Mouse (Mus musculus): ENCODE measurements around the gene Stat4. TPM values are rescaled to one million over a fixed set of nuclear protein-coding genes. Genes with fewer than 3 reads are reported as not detected.

Gene Stat4
- polyA plus RNA-seq, 1 experiment from 2014 or later: 2.3 TPM

GRCm38 (mm10) chr1:52012231-52012630, 25.3 kb downstream of the Stat4 start:
- H3K4me1 ChIP-seq (replicated peaks; ENCODE audit: control insufficient read depth, insufficient read depth, low read length): no peaks in the 10 kb centered on the region
- H3K27ac ChIP-seq (ENCODE audit: low read length): no peak overlapping the region
- H3K4me2 ChIP-seq (ENCODE audit: low read depth, low read length): no peak overlapping the region
- H3K27me3 ChIP-seq (ENCODE audit: control insufficient read depth, insufficient read depth, low read depth, low read length): no peaks in the 10 kb centered on the region
- no peaks in the 10 kb centered on the region for H3K9me3 ChIP-seq (ENCODE audit: control insufficient read depth, low read length)
- ATAC-seq (ENCODE audit: low read depth): no peak
- no peak overlapping the region for H3K9ac ChIP-seq (ENCODE audit: low read length)
- no peaks in the 10 kb centered on the region for H3K36me3 ChIP-seq (ENCODE audit: control insufficient read depth, insufficient read depth, low read length)
- H3K4me3 ChIP-seq (ENCODE audit: low read length): no peak overlapping the region

GRCm38 (mm10) chr1:52012757-52013156, 25.8 kb downstream of the Stat4 start:
- H3K4me3 ChIP-seq (ENCODE audit: low read length): no peak overlapping the region
- 84% methylated on average over 7 of the region's 7 CpGs for WGBS

GRCm38 (mm10) chr1:52019621-52020020, 32.7 kb downstream of the Stat4 start:
- Histone ChIP-seq H3K36me3 (ENCODE audit: control insufficient read depth, insufficient read depth, low read length) (no peaks in the 10 kb centered on the region), H3K27ac (ENCODE audit: low read length) (no peak overlapping the region), H3K9me3 (ENCODE audit: control insufficient read depth, low read length) (no peaks in the 10 kb centered on the region), H3K4me3 (ENCODE audit: low read length) (no peak overlapping the region), H3K4me2 (ENCODE audit: low read depth, low read length) (no peak overlapping the region), H3K9ac (ENCODE audit: low read length) (no peak overlapping the region), H3K27me3 (ENCODE audit: control insufficient read depth, insufficient read depth, low read depth, low read length) (no peaks in the 10 kb centered on the region), H3K4me1 (replicated peaks; ENCODE audit: control insufficient read depth, insufficient read depth, low read length) (no peaks in the 10 kb centered on the region)
- ATAC-seq (ENCODE audit: low read depth): no peak
- 48% methylated on average over 4 of the region's 4 CpGs for WGBS

More at GRCm38 (mm10) chr1:52012757-52013156, 25.8 kb downstream of the Stat4 start:
- no peaks in the 10 kb centered on the region for H3K27me3 ChIP-seq (ENCODE audit: control insufficient read depth, insufficient read depth, low read depth, low read length)
- H3K4me2 ChIP-seq (ENCODE audit: low read depth, low read length): no peak overlapping the region
- no peaks in the 10 kb centered on the region for H3K9me3 ChIP-seq (ENCODE audit: control insufficient read depth, low read length)
- no peak for ATAC-seq (ENCODE audit: low read depth)
- no peaks in the 10 kb centered on the region for H3K4me1 ChIP-seq (replicated peaks; ENCODE audit: control insufficient read depth, insufficient read depth, low read length)
- H3K36me3 ChIP-seq (ENCODE audit: control insufficient read depth, insufficient read depth, low read length): no peaks in the 10 kb centered on the region
- no peak overlapping the region for H3K27ac ChIP-seq (ENCODE audit: low read length)
- no peak overlapping the region for H3K9ac ChIP-seq (ENCODE audit: low read length)

GRCm38 (mm10) chr1:52021936-52022725, 35.2 kb downstream of the Stat4 start:
- H3K9ac ChIP-seq (ENCODE audit: low read length): no peak overlapping the region
- no peak overlapping the region for H3K27ac ChIP-seq (ENCODE audit: low read length)
- ATAC-seq (ENCODE audit: low read depth): no peak
- H3K9me3 ChIP-seq (ENCODE audit: control insufficient read depth, low read length): no peaks in the 10 kb centered on the region
- H3K27me3 ChIP-seq (ENCODE audit: control insufficient read depth, insufficient read depth, low read depth, low read length): no peaks in the 10 kb centered on the region
- no peaks in the 10 kb centered on the region for H3K36me3 ChIP-seq (ENCODE audit: control insufficient read depth, insufficient read depth, low read length)
- H3K4me3 ChIP-seq (ENCODE audit: low read length): no peak overlapping the region
- H3K4me1 ChIP-seq (replicated peaks; ENCODE audit: control insufficient read depth, insufficient read depth, low read length): no peaks in the 10 kb centered on the region
- H3K4me2 ChIP-seq (ENCODE audit: low read depth, low read length): no peak overlapping the region
- WGBS: 72% methylated on average over 4 of the region's 4 CpGs

GRCm38 (mm10) chr1:52028686-52029085, 41.7 kb downstream of the Stat4 start:
- no peak overlapping the region for H3K4me3 ChIP-seq (ENCODE audit: low read length)
- H3K4me1 ChIP-seq (replicated peaks; ENCODE audit: control insufficient read depth, insufficient read depth, low read length): no peaks in the 10 kb centered on the region
- H3K27ac ChIP-seq (ENCODE audit: low read length): no peak overlapping the region
- 0 out of 2 replicates have a peak, but pooled peaks cover 3% of the 10 kb centered on the region for H3K9me3 ChIP-seq (ENCODE audit: control insufficient read depth, low read length)
- no peaks in the 10 kb centered on the region for H3K36me3 ChIP-seq (ENCODE audit: control insufficient read depth, insufficient read depth, low read length)
- ATAC-seq (ENCODE audit: low read depth): no peak
- H3K9ac ChIP-seq (ENCODE audit: low read length): no peak overlapping the region
- H3K4me2 ChIP-seq (ENCODE audit: low read depth, low read length): no peak overlapping the region
- H3K27me3 ChIP-seq (ENCODE audit: control insufficient read depth, insufficient read depth, low read depth, low read length): no peaks in the 10 kb centered on the region
- 80% methylated on average over 5 of the region's 5 CpGs for WGBS

- ATAC-seq (ENCODE audit: low read depth): no peak
- no peaks in the 10 kb centered on the region for H3K36me3 ChIP-seq (ENCODE audit: control insufficient read depth, insufficient read depth, low read length)
- no peaks in the 10 kb centered on the region for H3K27me3 ChIP-seq (ENCODE audit: control insufficient read depth, insufficient read depth, low read depth, low read length)
- peaks cover 3% of the 10 kb centered on the region; the same call in 1 of the 2 replicates for H3K9me3 ChIP-seq (ENCODE audit: control insufficient read depth, low read length)
- H3K4me2 ChIP-seq (ENCODE audit: low read depth, low read length): no peak overlapping the region
- H3K27ac ChIP-seq (ENCODE audit: low read length): no peak overlapping the region
- H3K9ac ChIP-seq (ENCODE audit: low read length): no peak overlapping the region
- no peaks in the 10 kb centered on the region for H3K4me1 ChIP-seq (replicated peaks; ENCODE audit: control insufficient read depth, insufficient read depth, low read length)
- WGBS: 57% methylated on average over 12 of the region's 12 CpGs
- no peak overlapping the region for H3K4me3 ChIP-seq (ENCODE audit: low read length)
Observed at GRCm38 (mm10) chr1:52034816-52035752, 48.1 kb downstream of the Stat4 start.

GRCm38 (mm10) chr1:52039151-52039550, 52.2 kb downstream of the Stat4 start:
- Histone ChIP-seq H3K4me2 (ENCODE audit: low read depth, low read length) (no peak overlapping the region), H3K36me3 (ENCODE audit: control insufficient read depth, insufficient read depth, low read length) (no peaks in the 10 kb centered on the region), H3K27me3 (ENCODE audit: control insufficient read depth, insufficient read depth, low read depth, low read length) (no peaks in the 10 kb centered on the region), H3K4me3 (ENCODE audit: low read length) (no peak overlapping the region), H3K9me3 (ENCODE audit: control insufficient read depth, low read length) (no peaks in the 10 kb centered on the region; the same call in 1 of the 2 replicates), H3K4me1 (replicated peaks; ENCODE audit: control insufficient read depth, insufficient read depth, low read length) (no peaks in the 10 kb centered on the region; the same call in 1 of the 2 replicates), H3K9ac (ENCODE audit: low read length) (no peak overlapping the region), H3K27ac (ENCODE audit: low read length) (no peak overlapping the region)
- WGBS: 29% methylated on average over 7 of the region's 7 CpGs
- no peak for ATAC-seq (ENCODE audit: low read depth)

- Histone ChIP-seq H3K27ac (ENCODE audit: low read length) (no peak overlapping the region), H3K4me3 (ENCODE audit: low read length) (no peak overlapping the region), H3K9me3 (ENCODE audit: control insufficient read depth, low read length) (no peaks in the 10 kb centered on the region; the same call in 1 of the 2 replicates), H3K27me3 (ENCODE audit: control insufficient read depth, insufficient read depth, low read depth, low read length) (no peaks in the 10 kb centered on the region), H3K4me2 (ENCODE audit: low read depth, low read length) (no peak overlapping the region), H3K9ac (ENCODE audit: low read length) (no peak overlapping the region), H3K4me1 (replicated peaks; ENCODE audit: control insufficient read depth, insufficient read depth, low read length) (no peaks in the 10 kb centered on the region; the same call in 1 of the 2 replicates), H3K36me3 (ENCODE audit: control insufficient read depth, insufficient read depth, low read length) (no peaks in the 10 kb centered on the region)
- WGBS: 72% methylated on average over 9 of the region's 9 CpGs
- ATAC-seq (ENCODE audit: low read depth): no peak
Observed at GRCm38 (mm10) chr1:52039626-52040025, 52.7 kb downstream of the Stat4 start.
